Mouse (Mus musculus) ovary, postnatal 10 days (tissue): ENCODE measurements around the gene Phox2b.

Source experiments
- DNase-seq: peaks from one replicate; pipeline ENCODE4 v3.0.0; 2022; ENCODE audit warnings: low spot score

Gene Phox2b

GRCm38 (mm10) chr5:67091766-67092165 lies 7.3 kb downstream of the Phox2b start:
- DNase-seq, result no peak

- no peak for DNase-seq
These were observed 8.2 kb downstream of the Phox2b start for GRCm38 (mm10) chr5:67090856-67091255.

- no peak for DNase-seq
These were observed 16.0 kb downstream of the Phox2b start for GRCm38 (mm10) chr5:67083117-67083516.

GRCm38 (mm10) chr5:67063596-67063995 lies 35.5 kb downstream of the Phox2b start:
- DNase-seq, result no peak

- DNase-seq, result no peak
These were observed 38.6 kb downstream of the Phox2b start for GRCm38 (mm10) chr5:67060519-67060918.

GRCm38 (mm10) chr5:67057803-67058202 lies 41.3 kb downstream of the Phox2b start:
- no peak for DNase-seq

- no peak for DNase-seq
These were observed 51.1 kb downstream of the Phox2b start for GRCm38 (mm10) chr5:67048003-67048402.
